Mouse (Mus musculus): Measurements from ENCODE around the gene Pkp1.

Pkp1 gene

DNA sequence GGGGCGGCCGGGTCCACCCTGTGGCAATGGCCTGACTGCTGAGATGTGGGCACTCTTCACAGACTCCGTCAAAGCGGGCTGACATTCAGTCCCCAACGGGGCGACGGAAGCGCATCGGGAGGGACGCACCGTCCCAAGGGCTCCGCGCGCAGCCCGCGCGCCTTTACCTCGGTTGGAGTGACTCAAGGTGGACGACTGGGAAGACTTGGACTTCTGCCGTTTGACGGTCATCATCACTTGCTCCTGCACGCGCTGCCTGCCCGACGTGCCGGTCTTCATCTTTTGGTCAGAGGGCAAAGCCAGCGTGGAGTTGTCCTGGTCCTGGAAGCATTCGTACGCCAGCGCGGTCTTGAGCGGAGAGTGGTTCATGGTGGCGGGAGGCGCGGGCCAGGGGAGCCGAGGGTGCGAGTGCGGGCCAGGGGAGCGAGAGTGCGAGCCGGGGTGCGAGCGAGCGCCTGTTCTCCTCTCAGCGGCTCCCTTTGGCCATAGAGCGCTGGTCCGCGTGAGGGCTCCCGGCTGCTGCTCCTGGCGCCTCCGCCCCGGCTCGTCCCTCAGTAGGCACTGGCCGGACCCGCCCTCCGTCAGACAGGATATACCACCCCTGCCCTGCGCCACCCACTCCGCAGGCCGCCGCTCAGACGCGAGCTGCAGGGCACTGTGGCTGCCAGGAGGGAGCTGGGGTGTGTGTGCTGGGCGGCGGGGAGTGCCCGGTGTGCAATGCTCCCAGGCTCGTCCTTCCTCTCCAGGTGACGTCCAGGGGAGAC lies at the start of gene Pkp1:
Pkp1 (minus strand) TSS at position 564 of the 764 bp plus-strand sequence.
- peak; percentile 19 for DNase-seq (ENCODE audit: extremely low spot score)

DNA sequence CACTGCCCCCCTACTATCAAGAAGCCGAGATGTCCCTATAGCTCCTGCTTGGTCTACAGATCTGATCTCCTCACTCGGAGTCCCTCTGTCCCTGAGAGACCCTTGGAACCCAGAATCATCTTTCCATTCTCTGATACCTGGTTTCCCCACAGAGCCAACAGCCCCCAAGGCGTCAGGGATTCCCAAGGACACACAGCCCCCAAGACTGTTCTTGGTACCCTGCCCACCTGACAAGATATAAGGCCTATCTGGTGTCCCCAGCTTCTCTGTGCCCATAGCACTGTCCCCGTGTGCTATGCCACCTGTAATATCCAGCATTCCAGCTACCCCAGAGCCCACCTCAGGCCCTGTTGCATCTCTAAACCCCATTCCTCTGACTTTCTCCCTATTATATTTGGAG lies 48.7 kb upstream of the Pkp1 start:
- no peak for DNase-seq (ENCODE audit: extremely low spot score)

DNA sequence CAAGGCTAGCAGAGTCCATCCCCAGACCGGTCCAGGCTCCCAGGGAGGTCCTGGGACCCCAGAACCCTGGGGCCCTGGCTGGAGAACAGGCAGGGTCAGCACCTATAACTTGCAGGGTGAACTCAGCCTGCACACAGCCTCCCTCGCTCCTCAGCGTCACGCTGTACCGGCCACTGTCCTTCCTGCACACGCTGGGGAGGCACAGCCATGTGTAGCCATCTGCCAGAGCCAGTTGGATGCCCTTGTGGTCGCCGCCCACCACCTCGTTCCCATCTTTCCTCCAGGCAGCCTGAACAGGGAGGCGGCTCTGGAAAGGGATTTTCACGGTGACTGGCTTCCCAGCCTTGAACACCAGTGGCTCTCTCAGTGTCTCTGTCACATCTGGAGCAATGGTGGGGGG lies 45.6 kb upstream of the Pkp1 start:
- DNase-seq (ENCODE audit: extremely low spot score): no peak

DNA sequence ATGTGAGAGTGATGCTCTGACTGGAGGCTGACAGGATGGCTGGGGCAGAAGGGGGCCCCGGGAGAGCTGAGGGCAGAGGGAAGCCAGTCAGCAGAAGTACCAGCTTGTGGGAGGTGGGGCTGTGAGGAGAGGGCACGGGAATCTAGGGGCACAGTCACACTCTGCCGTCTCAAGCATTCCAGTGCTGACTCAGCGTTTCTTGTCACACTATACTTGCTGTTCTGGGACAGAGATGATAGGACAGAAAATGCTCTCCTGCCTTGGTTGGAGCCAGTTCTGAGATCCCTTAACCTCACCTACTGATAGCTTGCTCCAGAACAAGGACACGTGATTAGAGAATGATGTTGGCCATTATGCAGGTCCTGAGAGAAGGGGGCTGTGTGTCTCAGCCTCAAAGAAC lies 44.2 kb upstream of the Pkp1 start:
- DNase-seq (ENCODE audit: extremely low spot score): no peak

DNA sequence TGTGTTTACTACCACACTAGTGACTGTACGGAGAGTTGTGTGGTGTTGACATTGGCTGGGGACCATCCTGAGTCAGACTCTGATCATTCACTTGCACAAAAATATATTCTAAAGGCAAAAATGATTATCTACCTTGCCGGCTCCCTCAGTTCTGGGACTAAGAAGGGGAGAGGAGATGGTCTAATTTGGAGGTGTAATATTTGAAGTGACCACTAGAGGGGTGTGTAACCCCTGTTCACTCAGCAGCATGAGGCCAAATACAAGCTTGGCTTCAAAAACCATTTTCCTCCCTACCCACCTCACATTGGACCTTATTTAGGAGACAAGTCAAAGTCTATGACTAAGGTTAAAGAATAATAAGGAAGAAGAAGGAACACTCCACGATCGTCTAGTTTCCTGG lies 39.5 kb upstream of the Pkp1 start:
- peak; percentile 55 for DNase-seq (ENCODE audit: extremely low spot score)

DNA sequence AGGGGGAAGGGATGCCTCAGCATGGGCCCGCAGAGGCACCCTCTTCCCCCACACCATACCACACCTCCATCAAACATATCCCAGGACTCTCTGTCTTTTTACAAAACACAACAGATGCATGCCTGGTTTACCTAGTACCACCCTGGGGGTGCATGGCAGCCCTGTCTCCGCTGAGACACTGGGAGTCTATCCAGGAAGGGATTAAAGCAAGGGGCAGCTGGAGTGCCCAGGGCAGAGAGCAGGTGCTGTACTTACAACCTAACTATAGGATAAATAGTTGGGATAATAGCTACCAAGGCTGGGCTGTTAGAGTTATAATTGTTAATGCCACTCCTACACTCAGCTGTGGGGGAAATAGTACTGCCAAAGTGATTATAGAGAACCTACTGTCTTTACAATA lies 29.9 kb upstream of the Pkp1 start:
- DNase-seq (ENCODE audit: extremely low spot score): no peak

DNA sequence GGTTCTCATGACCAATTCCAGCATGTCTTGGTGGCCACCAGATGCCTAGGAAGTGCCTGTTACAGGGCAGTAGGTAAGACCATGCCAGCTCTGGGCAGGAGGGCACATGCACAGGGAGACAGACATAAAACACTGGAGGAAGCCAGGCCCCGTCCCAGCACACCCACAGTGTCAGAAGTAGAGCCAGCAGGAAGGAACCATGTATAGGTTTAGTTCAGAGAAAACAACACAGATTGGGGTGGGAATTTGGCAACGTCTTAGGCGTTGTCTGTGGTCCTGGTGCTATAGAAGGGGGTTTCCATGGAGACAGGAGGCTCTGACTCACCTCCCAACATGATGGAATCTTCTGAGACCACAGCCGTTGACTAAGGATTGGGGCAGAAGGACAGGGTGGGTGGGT lies 27.2 kb upstream of the Pkp1 start:
- DNase-seq (ENCODE audit: extremely low spot score): no peak

DNA sequence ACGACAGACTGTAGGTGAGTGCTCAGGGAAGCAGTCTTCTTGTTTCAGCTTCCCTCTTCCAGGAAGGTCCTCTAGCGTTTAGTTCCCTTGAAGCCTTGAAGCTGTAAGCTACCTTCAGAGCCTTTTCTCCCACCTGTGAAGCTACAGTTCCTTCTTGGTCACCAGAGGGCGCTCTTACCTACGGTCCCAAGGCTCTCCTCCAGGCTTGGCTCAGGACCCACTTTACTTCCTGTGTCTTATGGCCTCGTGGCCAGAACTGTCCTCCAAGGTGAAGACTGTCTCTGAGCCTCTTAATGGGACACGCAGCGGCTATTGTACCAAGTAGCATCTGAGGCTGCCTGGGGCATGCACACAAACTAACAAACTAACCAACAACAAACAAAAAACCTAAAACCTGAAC lies 26.7 kb upstream of the Pkp1 start:
- DNase-seq (ENCODE audit: extremely low spot score): peak; percentile 41

DNA sequence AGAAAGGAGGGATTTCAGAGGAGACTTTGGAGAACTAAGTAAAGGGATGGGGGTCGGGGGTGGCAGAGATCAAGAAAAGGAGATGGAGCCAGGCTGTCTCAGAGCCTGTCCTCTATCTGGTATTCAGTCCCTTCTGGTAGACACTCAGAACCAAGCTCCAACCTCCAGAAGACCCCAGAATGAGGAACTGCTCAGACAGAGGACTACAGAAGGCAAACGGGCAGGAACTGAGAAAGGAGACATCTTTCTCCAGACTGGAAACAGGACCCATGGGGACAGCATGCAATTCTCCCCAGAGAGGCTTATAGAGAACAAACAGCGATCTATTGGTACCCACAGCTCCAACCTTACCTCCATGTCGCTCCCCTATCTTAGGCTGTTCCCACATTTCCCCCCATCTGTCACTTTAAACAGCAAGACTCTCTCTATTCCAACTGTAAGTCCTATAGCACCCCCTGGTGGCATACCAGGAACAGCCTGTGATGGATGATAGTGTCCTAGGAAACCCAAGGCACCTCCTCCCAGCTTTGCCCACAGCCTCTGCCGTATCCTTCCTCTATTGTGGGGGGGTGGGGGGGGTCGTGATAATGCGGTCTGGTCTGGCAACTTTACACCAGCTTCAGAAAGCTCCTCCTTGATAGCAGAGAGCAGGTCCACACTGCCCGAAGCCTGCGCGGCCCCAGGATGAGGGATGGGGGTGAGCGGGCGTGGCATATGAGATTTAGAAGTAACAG lies 25.7 kb upstream of the Pkp1 start:
- DNase-seq (ENCODE audit: extremely low spot score): peak; percentile 78

DNA sequence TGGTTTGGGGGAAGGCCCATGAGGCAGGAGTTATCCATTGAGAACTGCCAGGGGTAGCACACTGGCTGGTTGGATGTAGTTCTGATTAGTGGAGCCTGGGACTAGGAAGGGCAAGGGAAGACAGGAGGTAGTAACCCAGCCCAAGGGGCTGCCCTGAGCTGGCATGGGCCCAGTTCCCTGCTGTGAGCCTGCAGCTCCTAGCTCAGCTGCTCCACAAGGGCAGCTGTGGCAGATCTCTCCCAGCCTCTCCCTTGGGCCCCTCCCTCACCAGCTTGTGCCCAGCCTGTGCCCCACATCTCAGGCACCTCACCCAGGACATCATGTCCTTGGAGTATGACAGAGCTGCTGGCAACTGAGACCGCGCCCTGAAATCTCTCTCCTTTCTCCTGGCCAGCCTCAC lies 24.7 kb upstream of the Pkp1 start:
- no peak for DNase-seq (ENCODE audit: extremely low spot score)

DNA sequence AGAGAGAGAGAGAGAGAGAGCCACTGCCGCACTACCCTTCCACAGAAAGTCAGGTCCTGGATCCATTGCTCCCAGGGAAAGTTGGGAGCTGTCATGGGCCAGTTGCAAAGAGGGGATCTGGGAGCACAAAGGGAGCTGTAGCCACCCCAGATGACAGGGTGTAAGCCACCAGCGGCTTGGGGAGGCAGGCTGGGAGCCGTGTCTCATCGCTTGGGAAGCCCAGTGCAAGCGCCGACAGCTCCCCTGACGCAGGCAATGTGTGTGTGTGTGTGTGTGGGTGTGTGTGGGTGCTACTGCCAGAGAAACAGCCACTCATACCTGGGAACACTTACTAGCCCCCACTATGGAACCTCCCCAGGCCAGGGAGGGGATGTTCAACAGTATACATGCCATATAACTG lies 23.1 kb upstream of the Pkp1 start:
- DNase-seq (ENCODE audit: extremely low spot score): no peak

DNA sequence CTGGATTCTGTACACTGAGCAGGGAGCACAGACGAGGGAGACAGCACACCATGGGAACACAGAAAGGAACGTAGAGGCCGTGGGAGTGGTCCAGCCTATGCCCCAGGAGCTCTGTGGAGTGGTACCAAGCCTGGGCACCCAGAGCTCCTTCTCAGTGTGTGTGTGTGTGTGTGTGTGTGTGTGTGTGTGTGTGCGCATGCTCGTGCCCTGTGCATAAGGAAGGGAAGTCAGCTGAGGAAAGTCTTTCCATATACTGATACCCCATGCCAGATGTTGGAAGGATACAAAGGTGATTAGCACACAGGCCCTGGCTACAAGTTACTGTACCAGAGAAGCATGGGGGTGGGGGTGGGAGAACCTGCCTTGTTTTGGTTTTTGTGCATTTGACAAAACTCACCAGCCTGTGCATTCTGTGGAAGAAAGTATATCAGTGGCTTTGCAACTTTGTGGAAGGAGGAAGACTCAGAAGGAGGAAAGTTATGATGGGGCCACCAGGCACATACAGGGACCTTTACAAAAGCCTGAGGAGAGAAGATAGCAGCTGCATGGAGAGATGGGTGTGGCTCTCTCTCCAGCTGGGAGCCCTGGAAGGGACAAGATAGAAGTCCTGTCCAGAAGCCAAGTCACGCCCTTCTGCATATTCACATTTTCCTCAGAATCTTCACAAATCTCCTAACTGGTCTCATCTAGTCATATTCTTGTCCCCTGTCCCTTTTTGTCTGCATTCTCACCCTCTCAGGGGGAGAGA lies 22.4 kb upstream of the Pkp1 start:
- DNase-seq (ENCODE audit: extremely low spot score): no peak

DNA sequence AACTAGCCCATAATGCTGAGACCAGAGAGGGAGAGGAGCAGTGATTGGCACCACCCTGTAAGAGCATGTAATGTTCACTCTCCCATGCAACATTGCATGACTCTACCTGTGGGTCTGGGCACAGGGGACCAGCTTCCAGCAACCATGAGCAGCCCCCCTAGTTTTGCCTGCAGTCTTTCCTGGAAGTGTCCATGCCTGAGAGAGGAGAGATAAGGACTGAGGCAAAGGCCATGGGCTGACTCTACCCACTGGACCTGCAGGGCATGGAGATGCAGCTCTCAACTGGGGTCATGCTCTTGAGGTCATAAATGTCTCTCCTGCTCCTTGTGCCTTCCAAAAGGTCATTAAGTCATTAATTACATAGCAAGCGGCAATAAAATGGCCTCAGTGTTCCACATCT lies 17.1 kb upstream of the Pkp1 start:
- DNase-seq (ENCODE audit: extremely low spot score): no peak

DNA sequence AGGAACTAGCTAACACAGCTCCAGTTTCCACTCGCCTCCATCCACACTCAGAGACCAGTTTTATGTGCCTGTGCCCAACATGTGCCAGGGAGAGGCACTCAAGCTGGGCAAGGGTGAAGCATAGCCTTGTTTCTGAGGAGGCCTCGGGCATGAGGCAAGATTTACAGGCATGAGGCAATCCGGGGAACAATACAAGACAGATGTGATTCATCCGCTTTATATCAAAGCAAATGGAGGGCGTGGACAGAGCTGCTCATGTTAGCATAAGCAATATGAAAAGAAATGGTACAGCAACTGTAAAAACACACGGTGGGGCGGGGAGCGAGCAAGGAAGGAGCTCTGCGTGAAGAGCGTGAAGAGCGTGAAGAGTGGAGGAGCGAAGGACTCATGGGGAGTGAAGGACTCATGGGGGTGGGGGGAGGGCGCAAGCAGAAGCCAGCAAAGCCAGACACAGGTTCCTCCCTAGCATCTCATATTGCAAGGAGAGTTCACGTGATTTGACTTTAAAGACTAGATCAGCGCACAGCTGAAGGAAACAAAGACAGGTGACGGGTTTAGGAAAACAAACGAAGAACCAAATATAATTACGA lies 14.8 kb upstream of the Pkp1 start:
- DNase-seq (ENCODE audit: extremely low spot score): no peak

DNA sequence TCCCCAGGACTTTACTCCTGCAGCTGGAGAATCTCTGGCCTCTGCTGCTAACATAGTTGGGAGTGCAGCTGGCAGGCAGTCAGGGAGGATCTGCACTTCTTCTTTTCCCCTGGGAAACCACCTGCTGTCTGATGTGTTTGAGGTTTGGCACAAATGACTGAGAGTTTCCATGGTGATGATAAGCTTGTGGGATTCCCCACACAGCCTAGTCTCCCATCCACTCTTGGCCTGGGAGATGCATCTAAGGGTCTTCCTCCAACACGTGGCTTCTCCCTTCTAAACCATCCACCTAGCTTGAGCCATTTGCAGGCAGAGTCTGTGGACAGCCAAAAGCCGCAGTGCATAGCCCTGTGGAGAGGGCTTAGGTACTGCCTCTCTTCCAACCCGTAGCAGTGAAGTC lies 10.9 kb upstream of the Pkp1 start:
- no peak for DNase-seq (ENCODE audit: extremely low spot score)

DNA sequence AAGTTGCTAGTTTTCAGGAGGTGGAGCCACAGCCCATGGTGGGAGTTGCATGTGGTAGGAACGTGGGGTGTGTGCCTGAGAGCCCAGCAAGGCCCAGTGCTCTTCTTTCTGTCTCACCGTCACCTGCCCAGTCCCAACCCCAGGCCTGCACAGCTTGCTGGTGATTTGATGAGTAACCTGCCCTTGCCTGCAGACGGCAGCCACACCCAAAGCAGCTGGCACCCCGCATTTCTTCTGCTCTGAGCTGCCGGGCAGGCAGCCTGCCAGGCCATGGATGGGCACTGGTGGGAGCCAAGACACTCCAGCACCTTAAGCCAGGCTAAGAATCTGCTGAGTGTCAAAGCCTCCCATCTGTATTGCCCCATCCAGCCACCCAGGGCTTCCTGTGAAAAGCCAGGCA lies 6.8 kb upstream of the Pkp1 start:
- DNase-seq (ENCODE audit: extremely low spot score): no peak

DNA sequence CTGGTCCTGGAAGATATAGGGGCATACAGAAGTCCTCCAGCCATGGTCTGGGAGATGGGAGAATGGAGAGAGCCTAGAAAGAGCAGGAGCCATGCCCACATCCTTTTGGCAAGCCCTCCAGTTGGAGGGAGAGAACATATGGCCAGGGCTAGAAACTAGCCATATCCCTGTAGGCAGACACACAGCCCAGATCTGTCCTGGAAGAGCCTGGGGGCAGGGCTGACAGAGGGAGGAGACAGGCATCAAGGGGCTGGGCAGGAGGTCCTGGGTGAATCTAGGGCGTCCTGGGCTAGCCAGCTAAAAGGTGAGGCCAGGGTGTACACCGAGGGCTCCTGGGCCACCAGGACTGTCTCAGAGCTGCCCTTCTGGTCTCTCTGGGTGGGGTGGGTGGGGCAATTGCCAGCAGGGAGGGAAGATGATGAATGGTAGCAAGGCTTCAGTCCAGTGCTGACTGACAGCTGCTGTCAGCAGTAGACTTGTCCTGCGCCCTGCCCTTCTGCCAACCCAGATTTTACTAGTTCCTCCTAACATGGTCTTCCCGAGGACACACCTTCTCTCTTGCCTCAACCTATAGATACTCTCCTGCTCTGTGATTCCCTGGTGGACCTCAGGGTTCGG lies 5.5 kb upstream of the Pkp1 start:
- no peak for DNase-seq (ENCODE audit: extremely low spot score)

DNA sequence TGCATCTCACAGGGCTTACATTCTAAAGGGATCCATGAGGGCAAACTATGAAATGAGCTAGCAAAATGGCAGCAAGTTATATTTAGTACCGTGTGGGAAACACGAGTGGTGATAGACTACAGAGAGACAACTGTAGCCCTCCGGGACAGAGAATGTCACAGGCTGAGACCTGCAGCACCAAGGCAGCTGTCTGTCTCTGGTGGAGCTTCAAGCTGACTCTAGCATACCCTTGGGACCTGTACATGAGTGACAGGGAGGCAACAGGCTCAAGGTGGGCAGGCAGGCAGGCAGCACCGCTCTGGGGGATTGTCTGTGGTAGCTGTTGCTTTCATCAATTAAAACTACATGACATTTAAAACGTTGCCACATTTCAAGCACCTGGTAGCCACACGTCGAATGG lies 4.2 kb upstream of the Pkp1 start:
- DNase-seq (ENCODE audit: extremely low spot score): no peak

DNA sequence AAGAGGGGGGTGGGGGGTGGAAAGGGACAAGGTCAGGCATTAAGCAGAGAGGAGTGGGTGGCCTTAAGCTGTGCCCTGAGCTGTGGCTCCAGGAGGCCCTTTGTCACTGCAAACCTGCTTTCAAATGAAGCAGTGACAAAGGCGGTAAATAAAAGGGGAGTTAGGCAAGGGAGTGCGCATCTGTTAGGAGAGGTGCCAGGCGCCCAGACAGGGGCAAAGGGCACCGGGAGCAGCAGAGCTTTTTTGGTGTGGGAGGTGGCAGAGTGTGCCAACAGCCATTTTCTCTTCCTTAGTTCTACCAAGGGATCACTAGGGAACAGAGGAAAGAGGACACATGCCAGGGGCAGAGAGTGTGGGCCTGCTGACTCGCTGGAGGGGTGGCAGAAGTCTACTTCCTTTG lies 1.8 kb downstream of the Pkp1 start:
- DNase-seq (ENCODE audit: extremely low spot score): no peak

DNA sequence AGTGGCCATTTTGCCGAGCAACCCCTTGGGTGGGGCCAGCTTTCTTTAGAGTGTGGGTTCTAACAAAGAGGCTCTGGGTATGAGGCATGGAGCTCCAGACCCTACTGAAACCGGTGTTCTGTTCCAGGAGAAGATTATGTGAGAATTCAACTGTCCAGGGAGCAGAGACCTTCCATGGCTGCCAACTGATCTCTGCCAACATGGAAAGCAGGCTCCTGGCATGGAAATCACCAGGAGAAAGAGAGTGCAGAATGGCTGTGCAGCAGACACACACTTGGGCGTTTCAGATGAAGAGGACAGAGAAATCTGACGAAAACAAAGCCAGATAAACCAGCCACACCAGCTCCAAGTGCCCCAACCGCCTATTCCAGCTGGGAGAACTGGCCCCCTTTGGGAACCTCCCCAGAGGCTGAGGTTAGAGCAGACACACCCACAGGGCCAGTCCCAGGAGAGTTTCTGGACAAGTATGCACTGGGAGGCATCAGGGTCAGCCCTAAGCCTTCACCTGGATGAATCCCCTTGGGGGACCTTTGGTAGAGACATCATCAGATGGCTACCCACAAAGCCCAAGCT lies 2.4 kb downstream of the Pkp1 start:
- no peak for DNase-seq (ENCODE audit: extremely low spot score)

DNA sequence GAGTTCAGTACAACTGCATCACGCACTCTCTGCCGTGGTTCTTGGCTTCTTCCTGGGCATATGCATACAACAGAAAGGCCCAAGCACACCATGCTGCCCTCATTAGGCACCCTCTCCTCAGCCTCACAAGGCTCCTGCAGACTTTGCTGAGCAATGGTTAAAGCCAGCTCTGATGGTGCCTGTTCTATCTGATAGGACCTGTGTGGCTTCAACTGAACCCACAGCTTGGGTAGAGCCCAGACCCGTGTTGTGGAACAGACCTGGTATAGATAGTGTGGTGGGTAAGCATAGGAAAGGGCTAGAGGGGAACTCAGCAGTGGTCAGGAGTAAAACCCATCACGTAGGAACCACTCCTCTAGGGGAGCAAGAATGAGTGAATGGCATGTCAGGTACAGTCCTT lies 5.3 kb downstream of the Pkp1 start:
- no peak for DNase-seq (ENCODE audit: extremely low spot score)

DNA sequence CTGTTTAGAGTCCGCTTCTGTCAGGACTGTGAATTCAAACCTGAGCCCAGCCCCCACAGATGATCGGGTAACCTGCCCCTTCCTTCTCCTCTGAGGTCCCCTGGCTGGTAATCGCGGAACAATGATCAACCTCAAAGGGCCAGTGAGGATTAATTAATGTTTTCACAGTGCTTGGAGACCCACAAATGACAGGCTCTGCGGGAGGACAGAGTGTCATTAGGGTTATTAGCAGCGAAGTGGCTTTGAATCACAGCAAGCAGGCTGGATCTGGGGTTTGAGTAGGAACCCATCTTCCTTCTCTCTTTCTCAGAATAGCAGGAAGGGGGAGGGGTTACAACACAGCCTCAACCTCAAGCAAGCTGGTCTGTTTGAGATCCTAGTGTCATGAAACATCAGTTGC lies 9.6 kb downstream of the Pkp1 start:
- DNase-seq (ENCODE audit: extremely low spot score): no peak

Measured in embryo, embryonic 9.5 days (tissue).